ENCODE assay signal across 17 mouse cellular contexts in genomic region chr16:34643511-34644259, GRCm38 (mm10). TPM values are rescaled to one million over a fixed set of nuclear protein-coding genes. Genes with fewer than 3 reads are reported as not detected.
DNase-seq lines count a peak whose midpoint lies in the region; ATAC-seq lines count a peak whose summit lies in the region.
"Had no signal": no experiment of that assay in that cellular context is flagged by ENCODE, and none has a peak within 500 bp of the region (broad histone marks: within the 10 kb centered on the region; RNA-seq: fewer than 3 reads in every experiment).

No protein-coding gene starts in this region.

- no peak overlapping the region for H3K27ac ChIP-seq in kidney, embryonic 15.5 days
- H3K27ac ChIP-seq: embryonic facial prominence, embryonic 13.5 days; heart, embryonic 10.5 days; midbrain, embryonic 10.5 days had no signal

- H3K9me3 ChIP-seq in kidney, embryonic 15.5 days (replicated peaks), result no peaks in the 10 kb centered on the region
- H3K9me3 ChIP-seq: embryonic facial prominence, embryonic 13.5 days; heart, embryonic 10.5 days; midbrain, embryonic 10.5 days had no signal

- no peak overlapping the region for H3K9ac ChIP-seq in kidney, embryonic 15.5 days
- H3K9ac ChIP-seq: embryonic facial prominence, embryonic 13.5 days had no signal

- no peak overlapping the region for H3K4me3 ChIP-seq in kidney, embryonic 15.5 days (replicated peaks)
- H3K4me3 ChIP-seq: embryonic facial prominence, embryonic 13.5 days; heart, embryonic 10.5 days; midbrain, embryonic 10.5 days had no signal

- no peak for ATAC-seq in kidney, embryonic 15.5 days (replicated peaks; ENCODE audit: low FRiP score)

- H3K27me3 ChIP-seq in kidney, embryonic 15.5 days, result no peaks in the 10 kb centered on the region

- 40% methylated on average over 8 of the region's 8 CpGs for WGBS in kidney, embryonic 15.5 days

- intact Hi-C loops in left cerebral cortex, postnatal 36 days (cut with DNase I), result no loop called here

- H3K4me1 ChIP-seq in kidney, embryonic 15.5 days, result no peaks in the 10 kb centered on the region; the same call in 1 of the 2 replicates
- H3K4me1 ChIP-seq: embryonic facial prominence, embryonic 13.5 days; midbrain, embryonic 10.5 days had no signal

- H3K4me2 ChIP-seq in kidney, embryonic 15.5 days, result no peak overlapping the region
- H3K4me2 ChIP-seq: embryonic facial prominence, embryonic 13.5 days had no signal

- no peaks in the 10 kb centered on the region for H3K36me3 ChIP-seq in kidney, embryonic 15.5 days
- H3K36me3 ChIP-seq: embryonic facial prominence, embryonic 13.5 days; heart, embryonic 10.5 days; midbrain, embryonic 10.5 days had no signal

- peak; percentile 41 for DNase-seq in adrenal gland, postnatal 10 days
- no peak for DNase-seq in adrenal gland, adult 8-10 months
- DNase-seq in kidney, postnatal 4 days, result peak; percentile 14 to 30
- peak; percentile 54 to 68 for DNase-seq in left cerebral cortex, postnatal 36 days (ENCODE audit: low spot score in 2 of 2)
- peak; percentile 34 for DNase-seq in right cerebral cortex, postnatal 14 days
- no peak for DNase-seq in natural killer cell, adult 2 months (ENCODE audit: low spot score in 2 of 2)
- DNase-seq in layer of hippocampus, adult 8-10 months (ENCODE audit: low spot score in 2 of 2), result no peak
- DNase-seq: B cell, adult 2 months; cerebellum, postnatal 14 days had no signal

RNA-seq across cellular contexts. Expression of gene Ropn1, which starts 6.0 kb away (rescaled TPM):
- total RNA-seq in adrenal gland, postnatal 10 days (2021), result not detected
- total RNA-seq in adrenal gland, adult 8-10 months (2022), result not detected
- not detected in 2 replicates for polyA plus RNA-seq in kidney, embryonic 15.5 days (2015; fragmentation: Nextera tagmentation; extraction: Ambion mirVana)
- total RNA-seq in left cerebral cortex, postnatal 36 days (2021), result under 1 TPM in 1 of 2 experiments, not detected in 1; 0.49 TPM
- total RNA-seq in layer of hippocampus, adult 8-10 months (2022), result under 1 TPM in 1 of 4 experiments, not detected in 3; 0.55 TPM
- total RNA-seq: layer of hippocampus, adult 18-20 months; liver, adult 2 months; MEL had no signal
- polyA plus RNA-seq: embryonic facial prominence, embryonic 13.5 days; liver, adult 2 months; midbrain, embryonic 10.5 days; neural tube, embryonic 14.5 days had no signal

RNA-seq across cellular contexts. Expression of gene Ccdc14, which starts 46.7 kb away (rescaled TPM):
- 1 to 10 TPM; 4.0 to 6.5 TPM for total RNA-seq in adrenal gland, postnatal 10 days (2021)
- 1 to 10 TPM; 2.7 to 6.3 (median 4.1) TPM for total RNA-seq in adrenal gland, adult 8-10 months (2022)
- polyA plus RNA-seq in kidney, embryonic 15.5 days (2015; fragmentation: Nextera tagmentation; extraction: Ambion mirVana), result 7.0 and 7.6 TPM in 2 replicates
- 1 to 10 TPM; 2.4 TPM for total RNA-seq in left cerebral cortex, postnatal 36 days (2021)
- 1 to 10 TPM; 2.4 to 3.6 (median 3.2) TPM for total RNA-seq in layer of hippocampus, adult 8-10 months (2022)

Comparison
In these comparisons a context has a peak if more than half of its experiments do, and no peak if none do; other contexts are left out.
1. DNase-seq: peak in adrenal gland, postnatal 10 days (single experiment), kidney, postnatal 4 days (2 of 2), left cerebral cortex, postnatal 36 days (2 of 2) and right cerebral cortex, postnatal 14 days (single experiment); none in adrenal gland, adult 8-10 months (single experiment), natural killer cell, adult 2 months (0 of 2) and layer of hippocampus, adult 8-10 months (0 of 2).